Mouse (Mus musculus) kidney, adult 18-20 months (tissue): ENCODE results near the gene Celsr1.
A peak's percentile ranks its signal among the peaks of the same experiment; 100 is the strongest.
"Not testable (repeated sequence)": the region's sequence is repeated elsewhere in the genome, so short reads cannot be mapped to it uniquely, and the experiment has no call there.

ENCODE experiments used
- DNase-seq: peaks from one replicate; pipeline ENCODE4 v3.0.0; 2021

The Celsr1 gene

GRCm38 (mm10) chr15:85885606-85886005 is 148.0 kb downstream of the Celsr1 start:
- no peak for DNase-seq

- no peak for DNase-seq
These were observed 154.1 kb downstream of the Celsr1 start for GRCm38 (mm10) chr15:85879498-85879895.

- peak; percentile 93 for DNase-seq
These were observed 154.6 kb downstream of the Celsr1 start, which contains the start of gene Trmu for GRCm38 (mm10) chr15:85878848-85879497. Trmu (plus strand) TSS chr15:85879312.

- peak; percentile 52 for DNase-seq
These were observed 156.2 kb downstream of the Celsr1 start for GRCm38 (mm10) chr15:85877336-85877735.

- DNase-seq = peak; percentile 70
These were observed 165.9 kb downstream of the Celsr1 start for GRCm38 (mm10) chr15:85867696-85868095.

GRCm38 (mm10) chr15:85865913-85866312 is 167.7 kb downstream of the Celsr1 start:
- not testable (repeated sequence) for DNase-seq

GRCm38 (mm10) chr15:85859490-85860031 is 174.0 kb downstream of the Celsr1 start, which contains the start of gene Gtse1:
Gtse1 (plus strand) TSS chr15:85859745.
- DNase-seq = peak; percentile 93

- no peak for DNase-seq
These were observed 174.5 kb downstream of the Celsr1 start for GRCm38 (mm10) chr15:85858980-85859489.

GRCm38 (mm10) chr15:85851656-85852392 is 181.8 kb downstream of the Celsr1 start:
- peak; percentile 43 for DNase-seq
